Mouse (Mus musculus): ENCODE data around the gene Dmpk.

Dmpk gene

GRCm38 (mm10) chr7:19097217-19097616 is 13.6 kb downstream of the Dmpk start:
- DNase-seq = no peak

GRCm38 (mm10) chr7:19097863-19098262 is 14.2 kb downstream of the Dmpk start:
- DNase-seq = no peak

GRCm38 (mm10) chr7:19098811-19099210 is 15.2 kb downstream of the Dmpk start:
- no peak for DNase-seq

- no peak for DNase-seq
Observed at GRCm38 (mm10) chr7:19100290-19100689, 16.6 kb downstream of the Dmpk start.

- no peak for DNase-seq
Observed at GRCm38 (mm10) chr7:19103741-19104140, 20.1 kb downstream of the Dmpk start.

- no peak for DNase-seq
Observed at GRCm38 (mm10) chr7:19104486-19104885, 20.8 kb downstream of the Dmpk start.

- DNase-seq = no peak
Observed at GRCm38 (mm10) chr7:19107436-19107835, 23.8 kb downstream of the Dmpk start.

- no peak for DNase-seq
Observed at GRCm38 (mm10) chr7:19109565-19109964, 25.9 kb downstream of the Dmpk start.

- DNase-seq = peak in 1 of 2 experiments; percentile 61
Observed at GRCm38 (mm10) chr7:19118028-19118771, 34.6 kb downstream of the Dmpk start, which contains the start of gene Gm4969. Gm4969 (minus strand) TSS chr7:19118368.

- DNase-seq = no peak
Observed at GRCm38 (mm10) chr7:19119083-19119482, 35.4 kb downstream of the Dmpk start.

- DNase-seq = peak; percentile 89 to 96
Observed at GRCm38 (mm10) chr7:19119631-19120429, 36.2 kb downstream of the Dmpk start, which contains the start of gene Fbxo46. Fbxo46 (plus strand) TSS chr7:19119859.

GRCm38 (mm10) chr7:19121686-19122085 is 38.0 kb downstream of the Dmpk start:
- no peak for DNase-seq

GRCm38 (mm10) chr7:19124713-19125112 is 41.1 kb downstream of the Dmpk start:
- no peak for DNase-seq

- DNase-seq = no peak
Observed at GRCm38 (mm10) chr7:19127744-19128143, 44.1 kb downstream of the Dmpk start.

- no peak for DNase-seq
Observed at GRCm38 (mm10) chr7:19129396-19129795, 45.7 kb downstream of the Dmpk start.

- no peak for DNase-seq
Observed at GRCm38 (mm10) chr7:19130657-19131056, 47.0 kb downstream of the Dmpk start.

- DNase-seq = peak; percentile 90 to 91
Observed at GRCm38 (mm10) chr7:19131324-19131848, 47.7 kb downstream of the Dmpk start.

- DNase-seq = no peak
Observed at GRCm38 (mm10) chr7:19136168-19136567, 52.5 kb downstream of the Dmpk start.

GRCm38 (mm10) chr7:19136673-19137334 is 53.2 kb downstream of the Dmpk start:
- no peak for DNase-seq

GRCm38 (mm10) chr7:19137380-19137779 is 53.7 kb downstream of the Dmpk start:
- DNase-seq = no peak

All from thymus, adult 18-20 months (tissue).